Mouse (Mus musculus) embryo, embryonic 11.5 days (tissue): ENCODE data around the gene Lce1c.
"Not testable (repeated sequence)": the region's sequence is repeated elsewhere in the genome, so short reads cannot be mapped to it uniquely, and the experiment has no call there.

Experiments used
- DNase-seq: peaks from one replicate; pipeline ENCODE4 v3.0.0-alpha.2; 2012; ENCODE audit warnings: low read depth, low spot score

The Lce1c gene

DNA sequence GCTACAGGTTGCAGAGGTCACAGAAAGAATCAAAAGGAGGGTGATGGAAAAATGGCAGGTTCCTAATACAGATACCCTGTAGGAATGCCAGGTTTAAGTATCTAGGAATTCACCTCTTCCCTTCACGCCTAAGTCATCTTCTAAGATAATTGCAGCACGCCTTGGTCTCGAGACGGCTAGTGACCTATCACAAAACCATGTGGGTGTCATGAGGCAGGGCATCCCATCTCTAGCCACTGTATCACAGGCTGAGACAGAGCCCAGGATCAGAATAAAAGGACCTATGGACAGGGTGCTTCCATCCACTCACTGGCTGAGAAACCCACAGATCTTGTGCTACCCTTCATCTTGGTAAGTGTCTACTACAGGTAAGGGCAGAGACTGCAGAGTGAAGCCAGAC, at the start of gene Lce1c:
Gene Lce1c (plus strand): TSS at position 301 of the 400 bp plus-strand sequence.
- no peak for DNase-seq

DNA sequence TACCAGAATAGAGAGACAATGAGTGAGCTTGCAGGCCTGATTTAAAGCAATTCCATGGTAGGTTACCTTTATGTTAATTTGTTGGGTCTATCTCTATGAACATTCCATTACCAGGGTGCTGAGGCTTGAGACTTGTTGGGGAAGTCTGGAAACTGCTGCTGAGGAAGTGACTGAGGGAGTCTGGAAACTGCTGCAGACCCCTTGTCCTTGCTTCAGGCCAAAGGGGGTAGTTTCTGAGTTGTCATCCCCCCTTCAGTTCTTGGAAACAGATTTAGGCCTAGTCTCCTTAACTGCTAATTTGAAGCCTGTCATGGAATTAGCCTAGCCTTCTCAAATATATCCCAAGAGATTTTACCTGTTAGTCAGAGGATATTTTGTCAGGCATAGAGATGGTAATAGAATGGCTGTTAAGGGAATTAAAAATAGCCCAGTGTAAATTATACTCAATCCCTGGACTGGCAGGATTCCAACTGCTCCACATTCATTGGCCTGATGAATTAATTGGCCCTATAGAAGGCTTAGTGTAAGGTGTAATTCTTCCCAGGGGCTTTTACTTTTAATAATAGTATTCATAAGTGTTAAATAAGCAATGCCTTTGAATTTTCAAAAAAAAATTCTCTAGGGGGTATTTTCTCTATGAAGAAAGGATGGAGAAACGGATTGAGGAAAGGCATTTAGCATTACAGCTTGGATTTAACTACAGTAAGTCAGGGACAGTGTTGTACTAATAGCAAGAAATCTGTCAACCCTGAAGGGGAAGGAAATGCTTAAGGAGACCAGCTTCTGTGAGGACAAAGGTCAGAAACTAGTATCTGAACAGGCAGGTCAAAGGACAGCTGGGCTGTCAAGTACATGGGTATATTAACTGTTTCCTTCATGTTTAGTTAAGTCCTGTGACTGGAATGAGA, 41.0 kb upstream of the Lce1c start:
- no peak for DNase-seq

DNA sequence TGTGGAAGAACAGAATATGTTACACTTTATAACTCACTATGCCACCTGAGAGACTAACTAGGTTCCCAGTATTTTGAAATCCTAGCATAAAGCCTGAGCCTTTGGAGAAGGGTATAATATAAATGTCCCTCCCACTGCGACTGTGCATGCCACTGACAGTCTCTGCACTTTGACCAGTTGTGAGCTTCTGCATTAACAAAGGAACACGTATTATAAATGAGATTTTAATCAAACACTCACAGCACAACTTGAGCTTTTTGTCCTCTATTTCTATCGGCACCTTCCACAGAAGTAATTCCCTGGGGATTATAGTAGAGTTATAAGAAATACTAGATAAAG, 40.4 kb upstream of the Lce1c start:
- no peak for DNase-seq

DNA sequence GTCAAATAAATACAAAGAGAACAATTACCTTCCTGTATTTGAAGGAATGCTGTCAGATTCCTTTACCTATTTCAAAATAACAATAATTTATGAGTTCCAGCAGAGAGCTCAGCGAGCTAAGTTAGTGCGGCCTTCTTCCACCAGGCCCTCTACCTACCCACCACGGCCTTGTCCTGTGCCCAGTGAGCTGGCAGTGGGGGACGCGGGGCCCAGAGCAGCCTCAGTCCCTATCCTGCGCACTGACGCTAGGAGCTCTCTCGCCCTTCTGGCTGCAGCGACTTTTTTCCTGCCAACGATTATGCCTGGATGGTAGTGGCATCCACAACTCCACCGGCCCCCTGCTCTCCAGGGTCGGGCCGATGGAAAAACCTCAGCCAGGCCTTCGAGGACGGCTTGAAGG, 39.2 kb upstream of the Lce1c start:
- no peak for DNase-seq

DNA sequence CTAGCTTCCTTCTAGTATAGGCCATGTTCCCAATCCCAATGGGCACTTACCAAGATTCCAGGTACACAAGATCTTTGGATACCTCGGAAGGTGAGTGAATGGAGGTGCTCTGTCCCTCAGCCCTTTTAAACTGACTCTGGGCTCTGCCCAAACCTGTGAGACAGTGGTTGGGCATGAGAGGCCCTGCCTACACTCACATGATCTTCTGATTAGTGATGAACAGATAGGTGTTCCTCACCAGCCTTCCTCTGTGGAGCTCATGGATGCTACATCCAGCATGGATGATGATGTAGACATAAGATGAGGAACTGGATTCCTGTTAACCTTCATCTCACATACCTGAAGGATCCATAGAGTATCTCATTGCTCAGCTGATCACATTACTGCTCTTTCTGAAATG, 30.8 kb upstream of the Lce1c start, which contains the start of gene Lce1a1:
Gene Lce1a1 (minus strand): TSS at position 101 of the 400 bp plus-strand sequence.
- no peak for DNase-seq

DNA sequence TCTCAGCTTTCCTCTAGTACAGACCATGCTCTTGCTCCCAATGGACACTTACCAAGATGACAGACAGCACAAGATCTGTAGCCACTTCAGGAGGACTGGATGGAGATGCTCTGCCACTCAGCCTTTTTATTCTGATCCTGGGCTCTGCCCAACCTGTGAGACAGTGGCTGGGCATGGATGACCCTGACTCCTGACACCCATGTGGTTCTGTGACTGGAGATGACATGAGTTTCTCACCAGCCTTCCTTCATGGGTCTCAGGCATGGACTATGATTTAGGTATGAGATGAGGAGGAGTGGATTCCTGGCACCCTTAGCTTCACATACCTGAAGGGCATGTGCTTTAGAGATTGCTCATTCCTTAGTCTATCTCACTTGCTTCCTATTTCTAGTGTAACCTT, 22.2 kb upstream of the Lce1c start, which contains the start of gene Lce1b:
Gene Lce1b (minus strand): TSS at position 101 of the 400 bp plus-strand sequence.
- no peak for DNase-seq

DNA sequence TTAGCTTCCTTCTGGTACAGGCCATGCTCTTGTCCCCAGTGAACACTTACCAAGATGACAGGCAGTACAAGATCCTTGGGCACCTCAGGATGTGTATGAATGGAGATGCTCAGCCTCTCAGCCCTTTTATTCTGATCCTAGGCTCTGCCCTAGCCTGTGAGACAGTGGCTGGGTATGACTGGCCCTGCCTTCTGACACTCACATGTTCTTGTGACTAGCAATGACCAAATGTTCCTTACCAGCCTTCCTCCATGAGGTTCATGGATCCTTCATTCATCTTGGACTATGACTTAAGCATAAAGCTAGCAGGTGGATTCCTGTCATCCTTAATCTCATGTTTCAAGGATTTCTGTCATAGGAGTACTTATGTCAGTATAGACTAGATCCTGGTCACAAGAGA, 8.8 kb upstream of the Lce1c start, which contains the start of gene Lce1a2:
Gene Lce1a2 (minus strand): TSS at position 101 of the 400 bp plus-strand sequence.
- no peak for DNase-seq

DNA sequence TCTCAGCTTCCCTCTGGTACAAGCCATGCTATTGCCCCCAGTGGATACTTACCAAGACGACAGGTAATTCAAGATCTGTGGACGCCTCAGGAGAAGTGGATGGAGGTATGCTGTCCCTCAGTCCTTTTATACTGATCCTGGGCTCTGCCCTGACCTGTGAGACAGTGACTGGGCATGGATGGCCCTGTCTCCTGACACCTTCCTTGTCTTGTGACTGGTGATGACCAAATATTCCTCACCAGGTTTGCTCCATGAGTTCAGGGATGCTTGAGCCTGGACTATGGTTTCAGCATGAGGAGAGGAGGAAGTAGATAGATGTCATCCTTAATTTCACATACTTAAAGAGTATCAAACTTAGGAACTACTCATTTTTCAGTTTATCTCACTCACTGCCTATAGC, 8.1 kb downstream of the Lce1c start, which contains the start of gene Lce1d:
Gene Lce1d (minus strand): TSS at position 101 of the 400 bp plus-strand sequence.
- DNase-seq = no peak

DNA sequence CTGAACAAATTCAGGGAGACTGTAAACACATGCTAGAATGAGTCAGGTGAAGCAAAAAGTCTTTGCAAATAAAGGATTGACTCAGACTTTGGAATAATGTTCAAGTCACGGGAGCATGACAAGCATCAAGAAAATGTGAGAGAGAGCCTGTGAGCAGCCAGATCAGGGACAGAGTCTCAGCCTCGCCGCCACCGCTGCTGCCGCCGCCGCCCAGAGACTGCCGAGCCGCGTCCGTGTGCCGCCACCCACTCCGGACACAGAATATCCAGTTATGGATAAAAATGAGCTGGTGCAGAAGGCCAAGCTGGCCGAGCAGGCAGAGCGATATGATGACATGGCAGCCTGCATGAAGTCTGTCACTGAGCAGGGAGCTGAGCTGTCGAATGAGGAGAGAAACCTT, 10.1 kb downstream of the Lce1c start:
- DNase-seq = not testable (repeated sequence)

DNA sequence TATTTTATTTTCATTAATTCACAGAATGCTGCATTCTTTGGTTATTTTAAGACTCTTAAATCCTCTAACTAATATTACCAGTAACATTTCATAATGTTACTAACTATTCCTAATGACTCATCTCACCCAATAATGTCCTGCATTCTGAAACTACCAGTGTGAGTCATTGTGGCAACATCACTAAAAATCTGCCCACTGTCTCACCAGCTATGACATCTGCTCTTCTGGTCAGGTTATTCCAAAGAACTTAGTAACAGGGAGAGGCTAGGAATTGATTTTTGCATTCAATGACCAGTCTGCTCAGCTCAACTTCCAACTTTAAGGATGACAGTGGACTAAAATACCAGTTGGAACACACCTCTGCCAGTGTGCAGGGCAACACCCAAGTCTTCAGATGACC, 12.6 kb downstream of the Lce1c start:
- DNase-seq = no peak

DNA sequence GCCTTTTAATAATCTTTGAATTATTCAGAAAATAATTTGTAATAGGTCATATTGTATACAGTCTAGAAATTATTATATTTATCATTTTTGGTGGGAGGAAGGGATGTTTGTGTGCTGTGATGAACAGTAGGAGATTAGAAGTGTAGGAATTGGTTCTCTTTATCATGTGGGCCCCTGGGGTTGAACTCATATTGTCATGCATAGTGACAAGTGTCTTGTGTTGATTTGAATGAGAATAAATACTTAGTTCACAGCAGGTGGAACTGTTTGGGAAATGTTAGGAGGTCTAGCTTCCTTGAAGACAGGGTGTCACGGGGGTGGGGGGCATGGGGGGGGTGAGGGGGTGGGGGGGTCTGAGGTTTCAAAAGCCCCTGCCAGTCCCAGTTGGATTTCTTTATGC, 15.6 kb downstream of the Lce1c start:
- no peak for DNase-seq

DNA sequence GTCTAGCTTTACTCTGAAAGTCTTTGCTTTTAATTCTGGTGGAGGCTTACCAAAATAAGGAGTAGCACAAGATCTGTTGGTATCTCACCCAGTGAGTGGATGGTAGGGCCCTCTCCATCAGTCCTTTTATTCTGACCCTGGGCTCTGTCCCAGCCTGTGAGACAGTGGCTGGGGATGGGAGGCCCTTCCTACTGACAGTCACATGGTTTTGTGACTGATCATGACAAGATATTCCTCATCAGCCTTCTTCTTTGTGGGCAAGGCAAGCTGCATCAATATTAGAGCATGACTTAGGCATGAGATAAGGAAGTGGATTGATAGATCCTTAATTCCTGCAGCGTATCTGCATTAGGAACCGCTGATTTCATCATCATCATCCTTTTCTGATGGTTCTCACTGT, 29.9 kb downstream of the Lce1c start, which contains the start of gene Lce1e:
Gene Lce1e (minus strand): TSS at position 101 of the 400 bp plus-strand sequence.
- DNase-seq = no peak

DNA sequence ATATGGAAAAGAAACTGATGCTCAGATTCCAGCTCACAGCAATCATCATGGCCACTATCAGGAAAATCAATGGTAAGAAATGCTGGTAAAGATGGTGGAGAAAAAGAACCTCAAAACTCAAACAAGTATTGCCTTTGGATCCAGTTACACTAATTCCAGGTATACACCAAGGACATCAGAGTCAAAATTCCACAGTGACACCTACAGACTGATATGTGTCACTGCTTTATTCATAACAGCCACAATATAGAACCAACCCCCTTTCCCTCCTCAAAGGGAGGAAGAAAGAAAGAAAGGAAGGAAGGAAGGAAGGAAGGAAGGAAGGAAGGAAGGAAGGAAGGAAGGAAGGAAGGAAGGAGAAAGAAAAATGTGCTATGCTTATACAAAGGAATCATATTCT, 36.1 kb downstream of the Lce1c start:
- DNase-seq = no peak

DNA sequence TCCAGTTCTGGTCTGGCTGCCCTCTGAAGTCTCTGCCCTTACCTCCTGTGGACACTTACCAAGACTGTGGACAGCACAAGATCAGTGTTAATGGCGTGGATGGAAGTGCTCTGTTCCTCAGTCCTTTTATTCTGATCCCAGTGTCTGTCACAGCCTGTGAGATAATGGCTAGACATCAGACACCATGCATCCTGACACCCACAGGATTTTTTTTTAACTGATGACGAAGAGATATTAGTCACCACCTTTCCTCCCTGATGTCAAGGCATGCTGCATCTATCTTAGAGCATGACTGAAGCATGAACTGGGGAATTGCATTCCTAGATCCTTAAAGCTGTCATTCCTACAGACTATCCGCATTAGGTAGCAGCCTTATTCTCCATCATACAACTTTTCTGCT, 41.2 kb downstream of the Lce1c start, which contains the start of gene Lce1f:
Gene Lce1f (minus strand): TSS at position 101 of the 400 bp plus-strand sequence.
- DNase-seq = no peak

DNA sequence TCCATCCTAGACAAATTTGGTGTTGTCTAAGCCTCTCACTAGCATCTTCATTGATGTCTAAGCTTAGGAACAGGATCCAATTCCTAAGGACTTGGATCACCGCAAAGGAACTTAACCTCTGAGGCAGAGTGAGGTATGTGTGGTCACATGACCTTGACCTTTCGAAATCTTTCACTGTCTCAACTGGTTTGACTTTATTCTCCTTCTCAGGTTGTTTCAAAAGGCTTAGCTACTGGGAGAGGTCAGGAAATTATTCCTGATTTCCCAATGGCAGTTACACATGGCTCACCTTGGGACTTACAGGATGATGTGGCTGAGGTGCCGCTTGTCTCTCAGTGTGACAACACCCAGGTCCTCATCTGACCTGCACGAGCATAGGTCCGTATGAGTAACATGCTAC, 43.6 kb downstream of the Lce1c start:
- DNase-seq = no peak
